Mouse (Mus musculus) gastrocnemius, adult 18-20 months (tissue): ENCODE data around the gene Dtl. TPM values are rescaled to one million over a fixed set of nuclear protein-coding genes. Genes with fewer than 3 reads are reported as not detected.
"Not testable (repeated sequence)": the region's sequence is repeated elsewhere in the genome, so short reads cannot be mapped to it uniquely, and the experiment has no call there.

ENCODE experiments used
- DNase-seq: peaks from one replicate; pipeline ENCODE4 v3.0.0; 2021; ENCODE audit warnings: low spot score
- total RNA-seq, 2 experiments: library from RNA; stranded (reverse); gene quantifications; 2 replicates each; pipeline ENCODE4 v1.2.3; 2021

Gene Dtl
- total RNA-seq, 2 experiments from 2014 or later = 0.12 TPM; not detected in 1

DNA sequence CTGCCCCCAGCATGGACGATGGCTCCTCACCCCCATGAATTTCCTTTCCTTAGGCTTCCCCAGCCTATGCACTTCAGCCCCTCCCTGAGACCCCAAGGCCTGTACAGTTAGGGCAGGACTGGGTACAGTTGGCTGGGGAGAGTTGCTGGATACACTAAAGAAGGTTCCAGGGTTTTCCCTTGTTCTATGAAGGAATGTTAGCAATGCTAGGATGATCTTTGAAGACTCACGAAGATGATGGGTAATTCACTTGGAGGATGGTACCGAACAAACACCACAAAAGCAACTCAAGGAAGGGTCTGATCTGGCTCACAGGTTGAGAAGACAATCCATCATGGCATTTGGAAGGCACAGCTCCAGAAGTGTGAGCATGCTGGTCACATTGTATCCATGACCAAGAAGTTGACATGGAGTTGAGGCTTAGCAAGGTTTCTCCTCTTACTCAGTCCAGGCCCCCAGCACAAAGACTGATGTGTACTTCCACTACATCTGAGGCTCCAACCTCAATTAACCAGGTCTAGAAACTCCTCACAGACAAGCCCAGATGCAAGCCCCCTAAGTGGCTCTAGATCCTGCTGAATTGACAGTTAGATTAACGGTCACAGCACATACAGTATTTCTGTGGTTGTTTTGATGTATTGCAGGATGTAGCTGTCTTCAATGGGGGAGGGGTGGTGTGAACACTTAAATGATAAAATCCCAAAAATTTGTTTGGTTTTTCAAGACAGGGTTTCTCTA is 55.8 kb downstream of the Dtl start:
- DNase-seq = no peak

DNA sequence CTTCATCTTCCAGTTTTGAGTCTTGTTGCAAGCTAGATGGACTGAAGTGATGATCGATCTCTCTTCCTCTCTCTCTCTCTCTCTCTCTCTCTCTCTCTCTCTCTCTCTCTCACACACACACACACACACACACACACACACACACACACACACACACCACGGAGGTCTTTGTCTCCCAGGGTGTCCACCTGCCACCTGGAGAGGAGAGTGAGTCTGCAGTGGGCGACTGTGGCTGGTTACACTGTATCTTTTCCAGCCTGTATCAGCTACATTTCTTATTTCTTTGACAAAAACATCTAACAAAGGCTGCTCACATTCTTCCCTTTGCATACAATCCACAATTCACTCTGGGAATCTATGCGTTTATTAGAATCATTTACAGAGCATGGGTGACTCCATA is 56.4 kb downstream of the Dtl start:
- DNase-seq = no peak

DNA sequence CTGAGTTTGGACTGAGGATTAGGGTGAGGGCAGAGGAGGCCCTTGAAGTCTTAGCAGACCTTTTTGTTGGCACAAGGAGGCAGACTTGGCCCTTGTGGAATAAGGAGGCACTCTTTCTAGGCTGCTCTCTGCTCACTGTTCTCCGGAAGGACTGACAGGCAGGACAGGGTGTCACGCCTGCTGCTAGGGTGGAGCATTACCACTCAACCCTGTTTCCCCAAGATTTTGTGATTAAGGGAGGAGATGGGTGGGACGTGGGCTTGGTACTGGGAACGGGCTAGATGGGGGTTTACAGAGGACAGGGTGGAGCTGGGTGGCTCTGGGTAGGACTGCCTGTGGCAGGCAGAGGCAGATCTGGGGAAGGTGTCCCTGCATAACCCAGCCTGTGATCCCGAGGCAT is 57.4 kb downstream of the Dtl start:
- no peak for DNase-seq

DNA sequence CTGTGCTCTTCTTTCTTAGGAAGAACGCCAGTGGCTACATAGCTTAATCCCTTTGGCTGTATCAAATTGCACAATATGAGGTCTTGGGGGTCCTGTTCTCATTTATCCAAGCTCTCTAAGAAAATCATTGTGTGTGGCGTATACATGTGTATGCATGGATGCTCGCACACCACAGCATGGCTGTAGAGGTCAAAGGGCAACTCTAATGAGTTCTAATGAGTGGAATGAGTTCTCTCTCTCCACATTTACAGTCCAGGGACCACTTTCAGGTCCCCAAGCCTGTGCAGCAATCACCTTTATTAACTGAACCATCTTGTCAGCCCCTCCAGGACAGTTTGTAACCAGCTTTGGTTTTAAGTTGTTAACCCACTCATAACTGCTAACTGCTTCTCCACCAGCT is 58.3 kb downstream of the Dtl start:
- DNase-seq = no peak

DNA sequence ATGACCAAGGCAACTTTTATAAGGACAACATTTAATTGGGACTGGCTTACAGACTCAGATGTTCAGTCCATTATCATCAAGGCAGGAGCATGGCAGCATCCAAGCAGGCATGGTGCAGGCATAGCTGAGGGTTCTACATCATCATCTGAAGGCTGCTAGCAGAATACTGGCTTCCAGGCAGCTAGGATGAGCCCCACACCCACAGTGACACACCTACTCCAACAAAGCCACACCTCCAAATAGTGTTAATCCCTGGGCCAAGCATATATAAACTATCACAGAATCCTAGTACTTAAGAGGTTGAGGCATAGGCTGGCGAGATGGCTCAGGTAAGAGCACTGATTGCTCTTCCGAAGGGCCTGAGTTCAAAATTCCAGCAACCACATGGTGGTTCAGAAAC is 59.0 kb downstream of the Dtl start:
- not testable (repeated sequence) for DNase-seq

DNA sequence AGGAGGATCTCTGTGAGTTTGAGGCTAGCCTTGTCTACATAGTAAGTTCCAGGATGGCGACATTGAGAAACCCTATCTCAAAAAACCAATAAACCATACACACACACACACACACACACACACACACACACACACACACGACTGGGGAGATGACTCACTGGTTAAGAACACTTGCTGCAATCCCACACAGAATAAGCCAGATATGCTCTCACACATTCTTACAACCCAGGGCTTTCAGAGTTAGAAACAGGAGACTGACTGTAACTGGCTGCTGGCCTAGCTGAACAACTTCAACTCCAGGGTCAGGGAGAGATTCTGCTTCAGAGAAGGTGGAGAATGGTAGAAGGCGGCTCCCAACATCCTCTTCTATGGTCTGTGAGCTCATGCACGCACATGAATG is 62.1 kb downstream of the Dtl start:
- no peak for DNase-seq

DNA sequence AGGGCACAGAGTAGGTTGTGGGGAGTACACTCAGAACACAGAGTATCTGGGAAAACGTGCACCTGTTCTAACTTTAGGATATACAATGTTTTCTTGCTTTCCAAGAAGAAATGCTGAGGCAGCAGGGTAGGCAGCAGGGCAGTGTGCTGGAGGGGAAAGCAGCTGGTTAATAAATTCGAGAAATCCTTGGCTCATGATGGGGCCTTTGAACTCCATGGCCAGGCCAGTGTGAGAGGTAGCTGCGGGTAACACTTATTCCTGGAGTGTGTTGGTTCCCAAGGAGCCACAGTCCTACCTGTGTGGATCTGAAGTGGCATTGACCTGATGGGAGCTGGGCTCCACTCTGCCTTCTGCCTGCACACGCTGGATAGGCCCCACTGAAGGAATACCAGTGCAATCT is 63.0 kb downstream of the Dtl start:
- DNase-seq = no peak

DNA sequence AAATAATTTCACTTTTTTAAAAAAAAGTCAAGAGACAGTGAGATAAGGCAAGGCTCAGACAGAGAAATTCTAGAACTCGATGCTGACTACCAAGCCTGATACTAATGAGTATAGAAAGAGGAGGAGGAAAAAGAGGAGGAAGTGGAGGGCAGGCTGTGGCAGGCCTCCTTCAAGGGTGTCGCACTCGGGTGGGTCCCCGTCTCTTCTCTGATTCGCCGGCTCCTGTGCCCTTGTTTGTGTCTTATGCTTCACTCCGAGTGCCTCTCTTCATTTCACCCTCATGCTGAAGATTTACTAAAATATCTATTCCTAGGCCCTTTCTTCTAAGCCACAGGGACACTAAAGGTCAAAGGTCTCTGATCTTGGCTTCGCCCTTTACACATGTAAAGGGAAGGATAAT is 63.8 kb downstream of the Dtl start:
- DNase-seq = no peak

DNA sequence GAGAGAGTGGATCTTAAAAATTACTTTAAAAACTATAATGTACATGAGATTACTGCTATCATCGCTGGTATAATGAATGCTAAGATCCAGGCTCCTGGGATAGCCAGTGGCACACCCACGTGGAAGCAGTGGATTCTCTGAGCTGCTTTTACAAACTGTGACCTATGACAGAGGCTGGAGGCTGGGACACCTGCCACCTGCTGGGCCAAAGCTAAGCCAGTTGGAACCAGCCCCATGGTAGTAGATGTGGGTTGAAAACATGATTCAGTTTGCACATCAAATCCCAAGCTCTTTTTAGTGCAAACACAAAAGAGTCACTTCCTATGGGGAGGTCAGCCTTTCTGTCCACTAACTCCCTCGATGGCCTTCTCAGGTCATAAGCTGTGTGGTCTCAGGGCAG is 65.5 kb downstream of the Dtl start:
- no peak for DNase-seq

DNA sequence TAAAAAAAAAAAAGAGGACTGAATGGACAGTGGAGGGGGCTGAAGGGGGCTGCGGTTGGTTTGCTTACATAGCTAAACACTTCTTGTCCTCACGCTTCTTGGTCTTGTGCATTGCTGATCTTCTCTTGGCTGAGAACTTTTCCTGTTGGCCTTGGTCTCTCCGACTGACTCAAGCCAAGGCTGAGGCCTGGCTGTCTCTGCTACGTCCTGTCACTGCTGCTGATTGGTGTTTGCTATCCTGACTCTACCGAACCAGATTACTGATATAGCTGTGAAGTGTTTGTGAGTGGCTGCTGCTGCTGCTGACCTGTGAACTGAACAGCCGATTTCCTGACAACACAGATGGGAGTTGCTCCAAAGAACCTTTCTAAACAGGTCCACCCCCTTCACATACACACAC is 66.2 kb downstream of the Dtl start:
- DNase-seq = no peak

DNA sequence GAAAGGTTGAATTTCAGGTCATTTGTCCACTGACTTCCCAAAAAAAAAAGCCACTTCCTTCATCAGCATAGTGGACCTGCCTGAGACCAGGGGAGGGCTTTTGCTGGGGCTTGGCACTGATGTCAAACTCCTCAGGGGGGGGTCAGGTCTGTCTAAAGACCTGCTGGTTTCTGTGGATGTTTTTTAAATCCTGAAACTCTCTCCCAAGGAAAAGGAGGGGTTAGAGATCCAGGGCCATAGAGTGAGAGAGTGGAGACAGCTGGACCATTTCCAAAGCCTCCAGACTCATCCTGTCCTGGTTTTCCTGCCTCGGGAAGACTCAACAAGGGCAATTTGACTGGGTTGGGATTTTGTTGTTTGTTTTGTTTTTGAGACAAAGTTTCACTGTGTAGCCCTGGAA is 68.6 kb downstream of the Dtl start:
- no peak for DNase-seq

DNA sequence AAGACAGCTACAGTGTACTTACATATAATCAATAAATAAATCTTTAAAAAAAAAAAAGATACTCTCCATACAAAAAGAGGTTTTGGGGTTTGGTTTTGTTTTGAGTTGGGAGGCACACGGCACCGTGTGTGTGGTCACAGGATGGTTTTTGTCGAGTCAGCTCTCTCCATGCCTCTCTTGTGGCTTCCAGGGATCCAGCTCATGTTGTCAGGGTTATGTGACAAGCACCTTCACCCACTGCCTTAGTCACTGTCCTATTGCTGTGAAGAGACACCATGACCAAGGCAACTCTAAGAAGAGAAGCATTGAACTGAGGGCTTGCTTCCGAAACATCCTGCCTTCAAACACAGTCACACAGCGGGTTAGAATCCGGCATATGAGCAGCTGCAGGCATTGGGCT is 75.7 kb downstream of the Dtl start:
- no peak for DNase-seq

DNA sequence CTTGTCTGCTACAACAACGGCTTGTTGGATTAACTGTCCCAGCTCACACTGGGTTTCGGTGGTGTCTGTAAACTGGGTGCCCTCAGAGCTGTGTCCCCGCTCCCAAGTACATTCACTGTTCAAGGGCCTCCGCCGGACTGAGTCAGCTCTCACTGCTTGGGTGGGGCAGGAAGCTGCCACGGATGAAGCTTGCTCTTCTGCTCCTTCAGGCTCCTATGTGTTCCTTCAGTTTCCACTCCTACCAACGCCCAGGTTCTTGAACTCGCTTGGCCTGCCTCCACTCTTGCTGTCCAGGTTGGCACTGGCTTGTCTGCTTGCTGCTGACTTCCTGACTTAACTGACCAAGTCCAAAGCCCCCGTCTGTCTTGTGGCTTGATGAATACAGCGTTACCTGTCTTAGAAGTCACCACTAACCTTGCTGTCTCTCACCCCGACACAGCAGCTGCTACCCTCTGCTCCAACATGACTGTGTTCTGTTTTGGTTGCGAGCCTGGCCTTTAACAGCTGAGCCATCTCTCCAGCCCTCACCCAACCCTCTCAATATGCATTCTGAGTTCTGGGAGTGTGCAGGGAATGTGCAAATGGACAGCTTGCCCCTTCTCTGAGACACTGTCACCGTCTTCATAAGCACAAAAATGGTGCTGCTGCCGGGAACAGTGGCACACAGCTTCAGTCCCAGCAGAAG is 76.9 kb downstream of the Dtl start:
- no peak for DNase-seq

DNA sequence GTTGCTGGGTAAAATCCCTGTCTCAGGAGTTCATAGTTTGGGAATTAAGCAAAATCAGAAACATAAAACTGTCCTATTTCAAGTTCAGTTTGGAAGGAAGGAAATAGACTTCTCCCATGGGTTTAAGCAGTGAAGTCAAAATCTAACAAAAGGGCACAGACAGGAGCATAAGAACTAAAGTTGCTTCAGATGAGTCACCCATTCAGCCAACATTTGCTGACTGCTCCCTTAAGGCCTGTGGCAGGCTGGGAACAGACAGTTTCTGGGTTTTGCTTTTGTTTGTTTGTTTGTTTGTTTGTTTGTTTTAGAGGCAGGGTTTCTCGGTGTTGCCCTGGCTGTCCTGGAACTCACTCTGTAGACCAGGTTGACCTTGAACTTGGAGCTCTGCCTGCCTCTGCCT is 78.7 kb downstream of the Dtl start:
- no peak for DNase-seq

DNA sequence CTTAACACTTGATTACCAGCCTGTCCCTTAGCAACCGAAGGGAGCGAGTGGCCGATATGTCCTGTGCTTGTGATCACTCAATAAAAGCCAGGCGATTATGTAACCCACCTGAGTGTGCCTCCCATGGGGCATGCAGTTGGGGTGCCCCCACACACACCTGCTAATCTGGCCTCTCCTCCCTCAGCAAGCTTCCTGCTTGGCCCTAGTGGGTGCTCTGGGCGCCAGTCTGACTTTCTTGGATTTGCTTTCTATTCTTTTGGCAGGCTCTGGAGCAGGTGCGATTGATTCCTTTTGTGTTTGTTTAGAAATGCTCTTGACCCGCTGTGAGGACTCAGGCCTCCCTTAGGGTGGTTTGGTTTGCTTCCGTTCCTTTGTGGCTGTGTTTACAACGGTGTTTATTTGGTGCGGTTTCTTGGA is 80.3 kb downstream of the Dtl start:
- no peak for DNase-seq

DNA sequence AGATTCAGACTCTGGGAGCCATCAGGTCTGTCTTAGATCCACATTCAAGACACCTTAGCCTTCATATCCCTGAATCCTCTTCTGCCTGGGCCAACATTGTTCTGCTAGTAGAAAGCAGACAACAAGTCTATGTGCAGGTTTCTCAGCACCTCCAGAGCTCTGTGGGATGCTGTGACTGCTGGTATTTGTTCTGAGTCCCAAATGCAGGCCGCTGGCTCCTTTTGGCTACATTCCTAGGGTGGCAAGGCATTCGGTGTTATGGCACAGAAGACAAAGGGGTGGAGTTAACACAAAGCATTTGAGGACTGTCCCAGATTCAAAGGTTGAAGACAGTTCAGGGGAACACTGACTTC is 81.1 kb downstream of the Dtl start:
- DNase-seq = no peak

DNA sequence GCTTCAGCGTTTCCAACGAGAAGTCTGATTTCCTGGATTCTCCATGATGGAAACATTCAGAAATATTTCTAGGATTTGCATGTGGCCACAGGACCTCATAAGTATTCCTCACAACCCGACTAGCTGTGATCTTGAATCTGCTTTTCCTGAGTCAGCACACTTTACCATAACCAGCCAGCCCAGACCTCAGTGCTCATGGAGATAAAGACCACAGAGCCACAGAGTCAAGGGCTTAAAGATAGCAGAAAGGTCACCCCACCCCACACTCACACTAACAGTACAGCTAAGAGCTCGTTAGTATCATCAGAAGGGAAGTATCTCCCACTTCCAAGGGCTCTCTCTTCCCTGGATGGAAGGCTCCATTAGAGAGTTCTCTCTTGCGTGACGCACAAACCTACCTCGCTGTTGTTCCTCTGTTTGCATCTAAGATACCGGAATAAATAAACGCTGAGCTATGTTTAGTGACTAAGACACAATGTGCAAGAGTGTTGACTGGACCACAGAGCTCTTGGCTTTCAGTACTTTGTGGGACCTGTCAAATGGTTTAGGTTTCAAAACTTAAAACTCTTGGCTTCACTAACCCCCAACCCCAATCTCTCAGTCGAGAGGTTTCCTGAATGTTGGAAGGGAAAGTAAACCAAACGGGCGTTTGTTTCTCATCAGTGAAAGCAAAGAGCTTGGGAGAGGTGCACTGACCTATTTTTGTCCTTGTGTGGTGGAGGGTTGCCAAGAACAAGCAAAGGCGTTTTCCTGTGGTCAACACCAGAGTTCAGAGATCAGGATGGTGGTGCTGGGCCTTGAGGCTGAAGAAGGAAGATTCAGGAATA is 81.7 kb downstream of the Dtl start:
- peak; percentile 75 for DNase-seq

DNA sequence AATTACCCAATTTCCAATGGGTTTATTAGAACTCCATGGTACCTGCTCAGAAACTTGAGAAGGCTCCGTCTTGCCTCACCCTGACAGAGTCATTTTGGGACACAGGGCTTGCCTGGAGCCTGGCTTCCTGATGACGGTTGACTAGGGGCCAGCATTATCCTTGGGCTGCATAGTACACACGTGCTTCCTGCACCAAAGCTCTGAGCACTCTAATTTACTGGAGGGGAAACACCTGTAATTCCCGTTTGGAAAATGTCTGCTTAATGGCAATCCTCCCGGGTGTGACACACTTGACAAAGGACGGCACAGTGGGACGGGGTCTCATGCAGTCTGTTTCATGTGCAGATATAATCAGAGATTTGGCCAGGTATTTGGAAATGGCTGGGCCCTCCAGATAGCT is 84.9 kb downstream of the Dtl start:
- DNase-seq = peak; percentile 47
